Mouse (Mus musculus): Measurements from ENCODE around the gene Lrrc3c.

Gene Lrrc3c

DNA sequence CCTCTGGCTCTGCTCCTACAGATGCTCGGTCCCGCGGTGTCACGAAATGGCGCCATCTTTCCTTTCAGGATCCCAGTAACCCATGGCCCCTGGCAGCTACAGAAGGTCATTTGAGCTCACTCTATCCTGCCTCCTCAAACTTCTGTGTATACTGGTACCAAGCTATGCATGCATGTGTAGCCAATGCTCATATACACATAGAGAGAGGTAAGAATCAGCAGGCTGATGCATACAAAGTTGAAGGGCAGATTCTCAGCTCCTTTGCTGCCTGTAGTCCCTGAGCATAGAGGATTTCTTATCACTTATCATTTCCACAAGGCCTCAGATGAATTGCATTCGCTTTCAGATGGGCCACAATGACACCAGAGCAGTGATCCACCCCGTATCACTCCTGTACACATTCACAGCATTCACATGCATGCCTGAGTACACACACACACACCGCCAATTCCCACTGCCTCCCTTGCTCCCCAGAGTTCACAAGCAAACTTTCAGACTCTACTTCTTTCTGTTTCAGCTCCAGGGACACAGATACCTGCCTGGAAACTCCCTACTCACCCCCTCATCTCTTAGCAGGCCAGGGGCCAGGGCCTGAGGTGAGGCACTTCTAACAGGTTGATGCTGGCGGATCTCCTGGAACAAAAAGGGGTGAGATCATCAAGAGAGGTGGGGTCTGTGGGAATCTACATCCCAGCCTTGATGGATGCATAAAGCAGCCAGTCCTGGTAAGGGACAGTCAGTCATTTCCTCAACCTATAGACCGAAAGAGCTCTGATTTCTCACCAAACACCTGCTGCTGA is 27.7 kb downstream of the Lrrc3c start, which contains the start of the genes Gm12355 and Gsdma3:
Gene Gm12355 (minus strand): TSS at position 51 of the 800 bp plus-strand sequence.
Gene Gsdma3 (plus strand): TSS at position 750 of the 800 bp plus-strand sequence.
- DNase-seq (ENCODE audit: extremely low read depth, low read depth): no peak

DNA sequence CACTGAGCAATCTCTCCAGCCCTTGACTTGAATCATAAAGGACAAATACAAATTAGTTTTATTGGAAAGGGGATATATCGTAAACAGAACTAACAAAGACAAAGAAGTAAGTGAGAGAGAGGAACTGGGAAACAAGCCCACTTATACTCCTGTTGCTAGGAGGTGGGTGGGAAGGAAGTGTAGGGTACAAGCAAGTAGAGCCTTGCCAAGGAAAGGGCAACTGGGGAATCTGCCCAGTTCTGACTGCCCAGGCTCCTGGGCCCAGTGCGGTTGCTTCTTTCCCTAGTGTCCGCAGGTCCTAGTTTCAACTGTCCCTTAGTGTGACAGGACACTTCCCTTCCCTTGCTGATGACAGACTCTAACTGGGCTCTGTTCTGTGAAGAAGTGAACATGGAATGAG is 30.6 kb downstream of the Lrrc3c start:
- DNase-seq (ENCODE audit: extremely low read depth, low read depth): no peak

DNA sequence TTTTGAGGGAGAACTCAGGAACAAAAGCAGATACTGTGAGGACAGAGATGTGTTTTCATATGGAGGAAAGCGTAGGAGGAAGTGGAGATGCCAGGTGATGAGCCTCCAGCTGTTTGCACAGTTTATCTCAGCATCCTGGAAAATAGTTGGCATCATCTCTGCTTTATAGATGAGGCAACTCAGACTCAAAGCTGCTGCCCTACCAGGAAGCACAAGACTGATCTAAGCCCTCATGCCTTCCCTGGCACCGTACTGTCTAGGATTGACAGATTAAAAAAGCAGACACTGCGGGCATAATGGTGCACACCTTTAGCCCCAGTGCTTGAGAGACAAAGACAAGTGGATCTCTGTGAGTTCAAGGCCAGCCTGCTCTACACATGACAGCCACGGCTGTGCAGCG is 32.6 kb downstream of the Lrrc3c start:
- DNase-seq (ENCODE audit: extremely low read depth, low read depth): no peak

DNA sequence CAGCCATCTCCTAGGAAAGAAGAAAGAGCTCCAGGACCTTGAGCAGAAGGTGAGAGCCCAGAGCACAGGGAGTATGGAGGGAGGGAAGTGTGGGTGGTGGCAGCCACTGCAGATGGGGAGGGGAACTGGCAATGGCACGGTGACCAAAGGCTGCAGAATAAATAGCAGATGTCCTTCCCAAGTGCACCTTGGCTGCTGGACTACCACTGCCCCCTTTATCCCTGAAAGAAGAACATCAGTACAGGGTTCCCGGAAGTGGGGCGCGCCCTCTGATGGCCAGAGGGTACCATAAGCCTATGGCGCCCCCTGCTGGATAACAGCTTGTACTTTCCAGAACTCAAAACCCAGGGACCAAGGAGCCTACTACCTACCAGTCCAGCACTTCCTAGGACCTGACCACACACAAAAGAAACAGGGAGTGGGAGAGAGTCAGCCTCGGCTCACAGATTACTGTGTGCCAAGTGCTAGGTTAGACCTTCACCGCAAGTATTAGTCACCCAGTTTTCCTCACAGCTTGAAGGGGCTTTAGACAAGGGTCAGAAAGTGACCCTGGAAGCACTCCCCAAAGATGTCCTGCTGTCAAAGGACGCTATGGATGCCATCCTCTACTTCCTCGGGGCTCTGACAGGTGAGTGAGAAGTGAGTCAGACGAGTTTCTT is 37.4 kb downstream of the Lrrc3c start:
- DNase-seq (ENCODE audit: extremely low read depth, low read depth): peak; percentile 24

DNA sequence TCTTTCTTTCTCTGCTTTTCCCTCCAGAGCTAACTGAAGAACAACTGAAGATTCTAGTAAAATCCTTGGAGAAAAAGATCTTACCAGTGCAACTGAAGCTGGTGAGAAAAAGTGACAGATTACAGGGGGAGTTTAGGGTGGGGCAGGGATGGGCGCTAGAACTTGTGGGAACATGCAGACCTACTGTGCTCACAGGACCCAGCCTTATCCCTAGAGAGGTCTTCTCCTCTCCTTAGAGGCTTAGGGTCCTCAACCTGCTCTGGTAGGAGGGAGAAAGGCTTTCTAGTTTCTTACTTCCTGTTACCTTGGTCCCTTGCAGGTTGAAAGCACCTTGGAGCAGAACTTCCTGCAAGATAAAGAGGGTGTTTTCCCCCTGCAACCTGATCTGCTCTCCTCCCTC is 39.4 kb downstream of the Lrrc3c start:
- DNase-seq (ENCODE audit: extremely low read depth, low read depth): no peak

DNA sequence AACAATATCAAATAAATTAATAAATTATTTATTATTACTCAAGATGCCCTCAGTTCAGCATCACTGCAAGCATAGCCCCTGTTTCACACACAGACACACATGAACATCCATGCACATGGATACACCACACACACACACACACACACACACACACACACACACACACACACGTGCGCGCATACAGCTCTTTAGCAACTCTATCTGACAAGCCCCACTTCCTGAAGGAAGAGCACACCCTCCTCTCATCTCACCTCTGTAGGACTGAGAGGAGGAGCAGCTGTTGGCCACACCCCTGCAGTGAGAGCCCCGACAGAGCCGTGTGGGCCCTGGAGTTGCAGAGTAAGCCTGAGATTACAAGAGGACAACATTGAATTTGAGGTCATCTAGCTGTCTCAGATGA is 42.0 kb downstream of the Lrrc3c start:
- no peak for DNase-seq (ENCODE audit: extremely low read depth, low read depth)

DNA sequence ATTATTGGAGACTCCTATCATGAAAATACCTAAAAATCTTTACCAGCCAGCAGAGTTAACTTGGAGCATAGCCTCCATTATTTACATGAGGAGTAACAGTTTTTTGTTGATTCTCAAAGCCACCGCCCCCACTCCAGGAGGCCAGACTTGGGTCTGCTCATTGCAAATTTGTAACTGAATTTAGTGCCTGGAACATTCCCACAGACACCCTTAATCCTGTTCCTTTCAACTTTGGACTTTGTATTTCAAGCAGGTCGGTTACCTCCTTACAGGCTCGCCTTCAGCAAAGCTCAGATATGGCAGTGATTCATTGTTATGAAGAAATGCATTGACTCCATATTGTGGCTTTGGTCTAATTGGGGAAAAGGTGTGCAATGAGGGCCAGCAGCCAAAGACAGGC is 46.7 kb downstream of the Lrrc3c start:
- no peak for DNase-seq (ENCODE audit: extremely low read depth, low read depth)

DNA sequence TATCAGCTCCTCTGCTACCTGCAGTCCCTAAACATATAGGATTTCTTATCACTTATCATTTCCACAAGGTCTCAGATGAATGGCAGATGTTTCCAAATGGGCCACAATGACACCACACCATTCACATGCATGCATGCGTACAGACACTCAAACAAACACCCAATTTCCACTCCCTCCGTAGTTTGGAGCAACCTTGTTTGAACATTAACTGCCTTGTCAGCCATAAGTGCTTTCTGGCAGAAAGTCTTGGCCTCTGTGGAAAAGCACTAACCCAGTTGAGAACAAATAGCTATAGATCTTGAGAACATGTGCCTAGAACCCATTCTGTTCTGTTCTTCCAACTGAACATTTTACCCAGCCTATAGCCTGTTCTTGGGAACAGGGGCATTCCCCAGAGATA is 47.9 kb downstream of the Lrrc3c start:
- DNase-seq (ENCODE audit: extremely low read depth, low read depth): no peak

DNA sequence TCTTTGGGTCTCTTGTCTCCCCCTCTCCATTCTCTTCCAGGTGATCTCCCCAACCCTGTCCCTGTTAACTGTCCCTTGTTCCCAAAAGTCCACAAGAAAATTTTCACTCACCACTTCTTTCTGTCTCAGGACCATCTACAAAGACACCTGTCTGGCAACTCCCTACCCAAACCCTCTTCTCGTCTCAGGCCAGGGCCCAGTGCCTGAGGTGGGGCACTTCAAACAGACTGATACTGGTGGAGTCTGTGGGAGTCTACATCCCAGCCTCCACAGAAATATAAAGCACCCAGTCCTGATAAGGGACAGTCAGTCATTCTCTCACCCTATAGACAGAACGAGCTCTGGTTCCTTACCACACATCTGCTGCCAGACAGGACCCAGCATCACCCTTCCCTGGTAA is 48.4 kb downstream of the Lrrc3c start, which contains the start of gene Gsdma2:
Gene Gsdma2 (plus strand): TSS at position 301 of the 400 bp plus-strand sequence.
- no peak for DNase-seq (ENCODE audit: extremely low read depth, low read depth)
